Mouse (Mus musculus) E14TG2a.4 (cell line): Measurements from ENCODE around the gene Pagr1a.

Experiments
- H3K27me3 ChIP-seq: 2 replicates; pipeline ENCODE4 v1.6.1; 2014; ENCODE audit warnings: low read length, control low read depth; ENCODE audit not compliant: insufficient read depth
- H3K36me3 ChIP-seq: 2 replicates; pipeline ENCODE4 v1.6.1; 2014; ENCODE audit warnings: low read length, control low read depth; ENCODE audit not compliant: insufficient read depth
- H3K4me1 ChIP-seq: replicated peaks from 2 replicates; pipeline ENCODE4 v1.6.1; 2014; ENCODE audit warnings: low read depth, low read length, control low read depth
- H3K4me3 ChIP-seq: replicated peaks from 2 replicates; pipeline ENCODE4 v1.5.1; 2014; ENCODE audit warnings: mild to moderate bottlenecking, low read length
- H3K9me3 ChIP-seq: 2 replicates; pipeline ENCODE4 v1.6.1; 2014; ENCODE audit warnings: low read length, control low read depth
- CTCF ChIP-seq: conservative IDR thresholded peaks from 2 replicates; pipeline ENCODE4 v1.5.1; 2014; ENCODE audit warnings: low read length
- NANOG ChIP-seq: IDR thresholded peaks from 2 replicates; pipeline ENCODE4 v1.6.1; 2014; ENCODE audit warnings: borderline replicate concordance, low read length, mixed read lengths
- POU5F1 ChIP-seq: IDR thresholded peaks from 2 replicates; pipeline ENCODE4 v1.6.1; 2014; ENCODE audit warnings: low read length, borderline replicate concordance

Gene Pagr1a

GRCm38 (mm10) chr7:127022528-127023271, 5.5 kb upstream of the Pagr1a start:
- TF ChIP-seq CTCF (no peak), POU5F1 (no peak), NANOG (no peak)
- Histone ChIP-seq H3K27me3 (no peaks in the 10 kb centered on the region), H3K4me1 (peaks cover 73% of the 10 kb centered on the region), H3K36me3 (peaks cover 51% of the 10 kb centered on the region), H3K9me3 (no peaks in the 10 kb centered on the region), H3K4me3 (peak overlapping the region; percentile 94)

DNA sequence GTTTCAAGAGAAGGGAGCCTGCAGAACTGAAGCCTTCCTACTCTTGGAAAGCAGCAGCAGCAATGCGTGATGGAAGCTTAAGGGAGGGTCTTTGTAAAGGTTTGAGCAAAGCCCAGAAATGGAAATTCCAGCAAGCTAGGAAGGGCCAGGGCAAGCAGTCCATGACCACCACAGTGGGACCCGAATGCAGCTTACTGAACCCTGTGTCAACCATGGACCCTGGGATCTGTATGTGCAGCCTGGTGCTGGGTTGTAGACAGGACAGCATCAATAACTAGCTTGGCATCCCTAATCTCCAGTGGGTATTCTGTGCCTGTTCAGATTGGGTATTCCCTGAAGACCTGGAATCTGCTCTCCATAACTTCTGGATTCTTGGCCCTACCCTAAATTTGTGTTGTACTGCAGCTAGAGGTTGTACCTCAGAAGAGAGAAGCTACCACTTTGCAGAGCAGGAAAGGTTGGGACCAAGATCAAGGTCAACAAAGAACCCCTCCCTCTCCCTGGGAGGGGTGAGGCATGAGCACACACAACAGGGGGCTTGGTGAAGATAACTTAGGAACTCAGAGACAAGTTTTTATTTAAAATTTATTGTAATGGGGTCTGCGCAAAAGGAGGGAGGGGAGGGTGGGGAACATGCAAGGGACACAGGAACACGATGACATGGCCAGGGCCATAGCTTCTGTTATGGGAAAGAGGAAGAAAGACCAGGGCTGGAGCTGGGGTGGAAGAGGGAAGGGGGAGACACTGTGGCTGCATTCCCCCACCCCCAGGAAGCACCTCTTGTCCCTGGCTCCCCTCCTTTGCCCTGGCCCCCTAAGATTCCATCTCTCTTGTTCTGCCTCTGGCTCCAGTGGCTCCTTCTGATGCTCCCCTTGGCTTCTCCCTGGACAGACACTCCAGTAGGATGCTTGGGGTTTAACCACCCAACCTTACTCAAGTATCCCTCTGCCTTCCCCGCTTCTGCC, 4.7 kb upstream of the Pagr1a start:
- Histone ChIP-seq H3K4me1 (peaks cover 74% of the 10 kb centered on the region), H3K27me3 (no peaks in the 10 kb centered on the region), H3K4me3 (peak overlapping the region; percentile 94), H3K36me3 (peaks cover 50% of the 10 kb centered on the region), H3K9me3 (no peaks in the 10 kb centered on the region)
- no peak for TF ChIP-seq CTCF
- no peak for TF ChIP-seq NANOG
- TF ChIP-seq POU5F1, result no peak

GRCm38 (mm10) chr7:127020901-127021562, 3.9 kb upstream of the Pagr1a start, which contains the start of the genes Gm42742 and Prrt2:
TSS of gene Gm42742 (minus strand) at chr7:127021097.
TSS of gene Prrt2 (minus strand) at chr7:127021211.
- no peaks in the 10 kb centered on the region for H3K9me3 ChIP-seq

GRCm38 (mm10) chr7:127020491-127020890, 3.3 kb upstream of the Pagr1a start:
- Histone ChIP-seq H3K27me3 (no peaks in the 10 kb centered on the region), H3K36me3 (peaks cover 55% of the 10 kb centered on the region), H3K4me3 (peak overlapping the region; percentile 77), H3K9me3 (no peaks in the 10 kb centered on the region), H3K4me1 (peaks cover 78% of the 10 kb centered on the region)
- no peak for TF ChIP-seq NANOG
- no peak for TF ChIP-seq CTCF
- TF ChIP-seq POU5F1, result no peak

More at GRCm38 (mm10) chr7:127020901-127021562, 3.9 kb upstream of the Pagr1a start, which contains the start of the genes Gm42742 and Prrt2:
- TF ChIP-seq NANOG (no peak), POU5F1 (no peak), CTCF (no peak)
- peak within 1 kb of the TSS; percentile 77 for H3K4me3 ChIP-seq
- H3K4me1 ChIP-seq, result peaks cover 74% of the 10 kb centered on the region
- H3K36me3 ChIP-seq, result peaks cover 50% of the 10 kb centered on the region
- H3K27me3 ChIP-seq, result no peaks in the 10 kb centered on the region

- TF ChIP-seq NANOG, result no peak
- no peak for TF ChIP-seq POU5F1
- no peak for TF ChIP-seq CTCF
- Histone ChIP-seq H3K36me3 (peaks cover 56% of the 10 kb centered on the region), H3K9me3 (no peaks in the 10 kb centered on the region), H3K27me3 (no peaks in the 10 kb centered on the region), H3K4me1 (peaks cover 83% of the 10 kb centered on the region), H3K4me3 (peak overlapping the region; percentile 77)
Measured at GRCm38 (mm10) chr7:127020031-127020430, 2.9 kb upstream of the Pagr1a start.

GRCm38 (mm10) chr7:127019306-127019960, 2.3 kb upstream of the Pagr1a start:
- Histone ChIP-seq H3K4me1 (peaks cover 84% of the 10 kb centered on the region), H3K36me3 (peaks cover 56% of the 10 kb centered on the region), H3K9me3 (no peaks in the 10 kb centered on the region), H3K27me3 (no peaks in the 10 kb centered on the region), H3K4me3 (peak overlapping the region; percentile 77)
- TF ChIP-seq NANOG (no peak), POU5F1 (no peak), CTCF (no peak)

- peaks cover 56% of the 10 kb centered on the region for H3K36me3 ChIP-seq
- H3K4me3 ChIP-seq, result no peak overlapping the region
- H3K9me3 ChIP-seq, result no peaks in the 10 kb centered on the region
- TF ChIP-seq POU5F1 (no peak), NANOG (no peak), CTCF (no peak)
- H3K27me3 ChIP-seq, result no peaks in the 10 kb centered on the region
- H3K4me1 ChIP-seq, result peaks cover 84% of the 10 kb centered on the region
Measured at GRCm38 (mm10) chr7:127018416-127019305, 1.5 kb upstream of the Pagr1a start.

GRCm38 (mm10) chr7:127017950-127018345, 796 bp upstream of the Pagr1a start:
- H3K9me3 ChIP-seq, result no peaks in the 10 kb centered on the region
- H3K4me1 ChIP-seq, result peaks cover 84% of the 10 kb centered on the region
- peak overlapping the region; percentile 97 for H3K4me3 ChIP-seq
- TF ChIP-seq CTCF, result no peak
- no peak for TF ChIP-seq NANOG
- TF ChIP-seq POU5F1, result no peak
- no peaks in the 10 kb centered on the region for H3K27me3 ChIP-seq
- peaks cover 56% of the 10 kb centered on the region for H3K36me3 ChIP-seq
